Mouse (Mus musculus): ENCODE data around the gene Gm9918. TPM values are rescaled to one million over a fixed set of nuclear protein-coding genes. Genes with fewer than 3 reads are reported as not detected.

Gm9918 gene
- polyA plus RNA-seq, 1 experiment from 2014 or later, result 0.28 TPM

Other genes with a start within 250 kb of the Gm9918 start
- gene Krt18, start 242.4 kb upstream of the Gm9918 start, polyA plus RNA-seq (2016; fragmentation: Nextera tagmentation; extraction: Ambion mirVana), result 3.2 and 4.3 TPM in 2 replicates
- 98.7 and 100 TPM in 2 replicates for gene Eif4b, start 196.8 kb upstream of the Gm9918 start, polyA plus RNA-seq (2016; fragmentation: Nextera tagmentation; extraction: Ambion mirVana)
- 13.3 and 14.1 TPM in 2 replicates for gene Tns2, start 170.2 kb upstream of the Gm9918 start, polyA plus RNA-seq (2016; fragmentation: Nextera tagmentation; extraction: Ambion mirVana)
- 19.3 and 20.2 TPM in 2 replicates for gene Spryd3, start 134.3 kb upstream of the Gm9918 start, polyA plus RNA-seq (2016; fragmentation: Nextera tagmentation; extraction: Ambion mirVana)
- gene Igfbp6, start 126.2 kb upstream of the Gm9918 start, polyA plus RNA-seq (2016; fragmentation: Nextera tagmentation; extraction: Ambion mirVana), result 0.32 and 0.42 TPM in 2 replicates
- 0.10 and 0.14 TPM in 2 replicates for gene Soat2, start 120.0 kb upstream of the Gm9918 start, polyA plus RNA-seq (2016; fragmentation: Nextera tagmentation; extraction: Ambion mirVana)
- 108 and 110 TPM in 2 replicates for gene Zfp740, start 67.3 kb upstream of the Gm9918 start, polyA plus RNA-seq (2016; fragmentation: Nextera tagmentation; extraction: Ambion mirVana)
- gene Csad, start 65.8 kb upstream of the Gm9918 start, polyA plus RNA-seq (2016; fragmentation: Nextera tagmentation; extraction: Ambion mirVana), result 40.9 and 41.0 TPM in 2 replicates
- gene Itgb7, start 38.6 kb upstream of the Gm9918 start, polyA plus RNA-seq (2016; fragmentation: Nextera tagmentation; extraction: Ambion mirVana), result 0.84 and 1.6 TPM in 2 replicates
- gene Rarg, start 13.0 kb upstream of the Gm9918 start, polyA plus RNA-seq (2016; fragmentation: Nextera tagmentation; extraction: Ambion mirVana), result 13.6 and 19.2 TPM in 2 replicates
- 51.9 and 57.7 TPM in 2 replicates for gene Mfsd5, start 8.9 kb downstream of the Gm9918 start, polyA plus RNA-seq (2016; fragmentation: Nextera tagmentation; extraction: Ambion mirVana)
- 33.6 and 38.4 TPM in 2 replicates for gene Espl1, start 25.7 kb downstream of the Gm9918 start, polyA plus RNA-seq (2016; fragmentation: Nextera tagmentation; extraction: Ambion mirVana)
- gene Pfdn5, start 55.6 kb downstream of the Gm9918 start, polyA plus RNA-seq (2016; fragmentation: Nextera tagmentation; extraction: Ambion mirVana), result 363 and 378 TPM in 2 replicates
- gene Myg1, start 61.1 kb downstream of the Gm9918 start, polyA plus RNA-seq (2016; fragmentation: Nextera tagmentation; extraction: Ambion mirVana), result 96.1 and 108 TPM in 2 replicates
- 61.5 and 67.9 TPM in 2 replicates for gene Aaas, start 80.2 kb downstream of the Gm9918 start, polyA plus RNA-seq (2016; fragmentation: Nextera tagmentation; extraction: Ambion mirVana)
- gene Sp7, start 96.6 kb downstream of the Gm9918 start, polyA plus RNA-seq (2016; fragmentation: Nextera tagmentation; extraction: Ambion mirVana), result 0.46 and 0.93 TPM in 2 replicates
- 9.6 and 10.2 TPM in 2 replicates for gene Sp1, start 135.6 kb downstream of the Gm9918 start, polyA plus RNA-seq (2016; fragmentation: Nextera tagmentation; extraction: Ambion mirVana)
- 0.29 TPM in 1 of 2 replicates, not detected in the other for gene Amhr2, start 174.8 kb downstream of the Gm9918 start, polyA plus RNA-seq (2016; fragmentation: Nextera tagmentation; extraction: Ambion mirVana)
- 84.9 and 97.9 TPM in 2 replicates for gene Prr13, start 188.5 kb downstream of the Gm9918 start, polyA plus RNA-seq (2016; fragmentation: Nextera tagmentation; extraction: Ambion mirVana)
- gene Pcbp2, start 200.0 kb downstream of the Gm9918 start, polyA plus RNA-seq (2016; fragmentation: Nextera tagmentation; extraction: Ambion mirVana), result 168 and 186 TPM in 2 replicates
- gene Gm10337, start 233.2 kb downstream of the Gm9918 start, polyA plus RNA-seq (2016; fragmentation: Nextera tagmentation; extraction: Ambion mirVana), result 4.6 and 9.6 TPM in 2 replicates
- gene Map3k12, start 246.5 kb downstream of the Gm9918 start, polyA plus RNA-seq (2016; fragmentation: Nextera tagmentation; extraction: Ambion mirVana), result 46.1 and 50.6 TPM in 2 replicates
- 106 and 107 TPM in 2 replicates for gene Tarbp2, start 247.6 kb downstream of the Gm9918 start, polyA plus RNA-seq (2016; fragmentation: Nextera tagmentation; extraction: Ambion mirVana)

All from midbrain, embryonic 12.5 days (tissue).